Mouse (Mus musculus) NIH3T3 (cell line): ENCODE data around the gene Rpl4.
"Not testable (repeated sequence)": the region's sequence is repeated elsewhere in the genome, so short reads cannot be mapped to it uniquely, and the experiment has no call there.

Source experiments
- DNase-seq: peaks from one replicate; pipeline ENCODE4 v3.0.0-alpha.2; 2012; ENCODE audit warnings: low read depth

Gene Rpl4

GRCm38 (mm10) chr9:64198068-64198762, 25.0 kb downstream of the Rpl4 start:
- DNase-seq: no peak

DNA sequence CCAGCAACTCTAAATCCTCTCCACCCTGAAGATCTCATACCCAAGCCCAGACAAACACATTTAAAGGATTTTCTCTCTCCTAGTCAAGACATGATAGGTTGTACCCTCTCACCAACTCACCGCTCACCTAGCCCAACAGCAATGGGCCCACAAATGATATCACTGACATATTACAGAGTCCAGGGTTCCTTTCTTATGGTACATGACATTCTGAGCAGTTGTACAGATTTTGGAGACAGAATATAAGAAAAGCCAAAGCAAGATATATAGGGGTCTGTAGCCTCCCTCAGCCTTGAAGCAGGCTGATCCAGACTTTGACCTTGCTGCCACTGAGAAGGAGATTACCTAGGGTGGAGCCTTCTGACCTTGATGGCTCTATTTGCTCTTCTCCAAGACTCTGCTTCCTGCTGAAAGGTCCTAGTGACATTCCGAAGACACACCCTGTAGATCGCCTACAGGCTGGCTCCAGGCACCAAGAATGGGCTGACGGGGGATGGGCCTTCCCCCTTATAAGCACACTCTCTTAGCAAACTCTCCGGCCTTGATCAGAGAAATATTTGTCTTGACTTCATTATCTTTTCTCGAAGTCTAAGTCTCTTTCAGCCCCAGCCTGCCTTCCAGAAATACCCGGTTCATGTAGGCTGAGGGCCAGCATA, 25.7 kb downstream of the Rpl4 start:
- DNase-seq: not testable (repeated sequence)

DNA sequence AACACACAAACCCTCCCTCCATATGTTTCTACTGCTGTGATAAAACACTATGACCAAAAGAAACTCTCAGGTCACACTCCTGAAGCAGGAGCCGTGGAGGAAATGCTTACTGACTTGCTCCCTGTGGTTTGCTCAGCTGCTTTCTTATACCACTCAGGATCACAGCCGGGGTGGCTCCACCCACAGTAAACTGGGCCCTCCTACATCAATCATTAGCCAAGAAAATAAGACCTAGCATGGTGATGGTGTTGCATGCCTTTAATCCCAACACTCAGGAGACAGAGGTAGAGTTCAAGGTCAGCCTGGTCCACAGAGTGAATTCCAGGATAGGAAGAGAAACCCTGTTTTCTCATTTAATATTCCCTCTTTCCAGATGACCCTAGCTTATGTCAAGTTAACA, 26.7 kb downstream of the Rpl4 start:
- no peak for DNase-seq

DNA sequence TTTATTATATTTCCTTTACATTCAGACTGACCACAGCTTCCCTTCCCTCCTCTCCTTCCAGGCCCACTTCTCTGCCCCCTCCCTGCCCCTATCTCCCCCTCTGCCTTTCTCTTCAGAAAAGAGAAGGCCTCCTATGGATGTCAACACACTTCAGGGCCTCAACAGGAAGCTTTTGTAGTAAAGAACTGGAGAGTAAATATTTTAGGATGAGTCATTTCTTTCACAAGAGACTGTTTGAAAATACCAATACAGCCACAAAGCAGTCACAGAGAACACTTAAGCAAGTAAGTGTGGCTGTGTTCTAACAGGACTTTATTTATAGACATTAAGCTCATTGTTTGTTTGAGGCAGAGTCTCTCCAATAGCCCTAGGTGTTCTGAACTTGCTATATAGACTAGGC, 29.2 kb downstream of the Rpl4 start:
- peak; percentile 47 for DNase-seq

DNA sequence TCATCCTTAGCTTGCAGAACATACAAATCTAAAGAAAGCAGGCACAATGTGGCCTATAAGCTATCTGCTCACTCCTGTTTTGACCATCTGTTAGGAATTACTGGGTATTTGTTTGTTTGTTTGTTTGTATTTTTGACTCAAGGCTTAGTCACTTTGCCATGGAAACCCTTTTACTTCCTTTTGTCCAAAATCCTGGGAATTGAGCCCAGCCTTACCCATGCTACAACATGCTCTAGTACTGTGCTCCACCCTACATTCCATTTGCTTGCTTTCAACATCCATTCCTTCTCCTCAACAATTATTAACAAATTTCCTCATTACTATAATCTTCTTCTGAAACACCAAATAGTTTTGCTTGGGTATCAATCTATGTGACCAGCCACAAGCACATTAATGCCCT, 29.7 kb downstream of the Rpl4 start:
- DNase-seq: peak; percentile 49

DNA sequence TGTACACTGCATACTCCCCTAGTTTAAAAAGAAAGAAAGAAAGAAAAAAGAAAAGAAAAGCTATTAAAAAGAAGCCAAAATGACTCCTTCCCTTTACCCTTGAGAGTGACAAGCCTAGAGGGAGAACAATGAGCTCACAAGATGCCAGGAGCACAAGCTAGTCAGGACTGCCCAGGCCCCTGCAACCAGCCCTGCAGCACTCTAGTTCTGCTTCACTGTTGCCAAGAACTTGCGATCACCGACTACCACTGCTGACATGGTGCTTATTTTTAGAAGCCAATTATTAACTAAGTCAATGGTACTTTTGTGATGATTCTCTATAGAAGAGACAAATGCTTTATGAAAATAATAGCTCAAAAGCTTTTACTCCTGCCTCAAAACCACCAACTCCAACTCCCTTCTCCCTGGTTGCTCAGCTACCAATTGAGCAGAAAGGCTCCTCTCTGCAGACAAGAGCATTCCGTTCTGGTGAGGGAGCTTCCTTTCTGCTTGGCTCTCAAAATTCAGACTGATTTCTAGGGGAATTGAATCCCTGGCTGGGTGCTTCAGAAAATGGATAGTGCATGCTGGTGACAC, 34.4 kb downstream of the Rpl4 start:
- DNase-seq: no peak

GRCm38 (mm10) chr9:64214452-64214851, 41.3 kb downstream of the Rpl4 start:
- no peak for DNase-seq

GRCm38 (mm10) chr9:64216090-64216489, 42.9 kb downstream of the Rpl4 start:
- no peak for DNase-seq

GRCm38 (mm10) chr9:64216641-64217040, 43.5 kb downstream of the Rpl4 start:
- peak; percentile 7 for DNase-seq

DNA sequence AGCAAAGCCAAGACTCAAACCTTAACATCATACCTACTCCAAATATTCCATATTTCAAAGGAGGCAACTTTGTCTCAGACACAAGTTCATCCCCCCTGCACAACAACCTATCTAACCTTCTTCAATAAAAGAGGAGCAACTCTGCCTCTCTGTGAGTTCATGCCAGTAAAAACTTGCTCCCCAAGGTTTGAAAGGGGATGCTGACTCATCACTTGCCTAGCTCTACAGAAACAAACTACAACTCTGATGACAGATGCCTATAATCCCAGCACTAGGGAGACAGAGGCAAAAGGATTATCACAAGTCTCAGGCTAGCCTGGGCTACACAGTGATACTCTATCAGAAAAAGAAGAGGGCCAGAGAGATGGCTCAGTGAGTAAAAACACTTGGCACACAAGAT, 44.7 kb downstream of the Rpl4 start:
- DNase-seq: peak; percentile 23

DNA sequence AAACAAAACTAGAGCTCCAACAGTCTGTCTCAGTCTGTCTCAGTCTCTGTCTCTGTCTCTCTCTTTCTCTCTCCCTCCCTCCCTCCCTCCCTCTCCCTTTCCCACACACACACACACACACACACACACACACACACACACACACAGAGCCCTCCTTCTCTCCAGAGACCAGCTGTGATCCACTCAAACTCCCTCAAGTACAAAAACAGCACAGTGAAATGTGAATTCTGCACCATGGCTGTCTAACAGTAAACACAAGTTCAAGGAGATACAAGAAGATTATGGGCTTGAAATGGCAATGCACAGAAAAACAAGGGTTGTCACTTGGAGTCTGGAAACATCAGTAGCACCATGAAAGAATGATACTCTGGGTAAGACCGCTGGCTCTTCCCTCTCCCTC, 46.1 kb downstream of the Rpl4 start:
- no peak for DNase-seq

DNA sequence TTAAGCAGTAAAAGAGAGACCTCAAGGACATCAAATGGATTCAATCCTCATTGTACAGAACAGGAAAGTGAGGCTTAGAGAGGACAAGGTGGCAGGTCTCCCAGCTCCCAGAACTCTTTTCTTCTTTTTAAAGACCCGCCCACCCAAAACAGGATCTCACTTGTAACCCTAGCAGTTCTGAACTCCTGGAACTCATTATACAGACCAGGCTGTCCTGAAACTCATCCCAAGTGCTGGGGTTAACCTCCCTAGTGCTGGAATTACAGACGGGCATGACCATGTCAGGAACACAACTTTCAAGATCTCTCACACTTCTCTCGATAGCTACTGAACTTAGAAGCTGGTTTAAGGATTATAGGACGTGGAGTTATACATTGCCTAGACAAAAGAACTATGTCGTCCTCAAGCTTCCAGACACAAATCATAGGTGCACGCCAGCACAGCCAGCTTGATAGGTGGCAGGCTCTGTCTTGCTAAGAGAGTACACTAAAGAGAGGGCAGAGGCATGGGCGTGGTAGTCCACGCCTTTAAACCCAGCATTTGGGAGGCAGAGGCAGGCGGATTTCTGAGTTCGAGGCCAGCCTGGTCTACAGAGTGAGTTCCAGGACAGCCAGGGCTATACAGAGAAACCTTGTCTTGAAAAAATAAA, 46.7 kb downstream of the Rpl4 start:
- DNase-seq: no peak

DNA sequence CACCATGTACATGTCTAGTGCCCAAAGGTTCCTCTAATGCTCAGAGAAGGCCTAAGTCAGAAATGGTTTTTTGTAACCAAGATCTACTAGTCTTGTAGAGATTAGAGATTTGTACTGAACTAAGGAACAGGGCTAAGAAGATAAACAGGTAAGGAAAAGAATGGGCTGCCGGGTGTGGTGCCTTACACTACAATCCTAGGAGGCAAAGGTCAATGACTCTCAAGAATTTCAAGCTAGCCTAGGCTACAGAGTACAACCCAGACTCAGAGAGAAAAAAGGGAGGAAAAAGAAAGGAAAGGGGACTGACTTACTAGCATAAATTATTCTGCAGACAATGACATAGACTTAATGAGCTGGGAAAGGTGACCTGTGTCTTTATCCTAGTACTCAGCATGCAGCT, 47.4 kb downstream of the Rpl4 start:
- DNase-seq: no peak

GRCm38 (mm10) chr9:64221480-64221879, 48.3 kb downstream of the Rpl4 start:
- DNase-seq: no peak

- no peak for DNase-seq
These were observed 48.9 kb downstream of the Rpl4 start for GRCm38 (mm10) chr9:64222098-64222497.

DNA sequence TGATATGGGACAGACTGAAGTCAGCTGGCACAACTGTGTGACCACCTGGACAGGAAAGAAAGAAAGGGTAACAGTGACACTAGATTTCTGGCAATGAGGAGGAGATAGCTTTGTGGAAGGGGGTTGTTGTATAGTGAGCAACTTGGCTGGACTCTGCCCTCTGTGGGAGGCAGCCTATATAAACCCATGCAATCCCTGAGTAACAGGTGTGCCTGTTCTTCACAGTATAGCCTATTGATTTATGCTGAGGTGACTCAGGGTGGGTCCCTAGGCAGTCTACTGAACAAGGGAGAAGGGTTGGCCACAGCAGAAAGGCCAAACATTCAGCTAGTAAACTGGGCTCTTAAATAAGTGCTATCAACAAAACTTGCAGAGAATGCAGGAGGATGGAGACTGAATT, 52.6 kb downstream of the Rpl4 start:
- DNase-seq: no peak

DNA sequence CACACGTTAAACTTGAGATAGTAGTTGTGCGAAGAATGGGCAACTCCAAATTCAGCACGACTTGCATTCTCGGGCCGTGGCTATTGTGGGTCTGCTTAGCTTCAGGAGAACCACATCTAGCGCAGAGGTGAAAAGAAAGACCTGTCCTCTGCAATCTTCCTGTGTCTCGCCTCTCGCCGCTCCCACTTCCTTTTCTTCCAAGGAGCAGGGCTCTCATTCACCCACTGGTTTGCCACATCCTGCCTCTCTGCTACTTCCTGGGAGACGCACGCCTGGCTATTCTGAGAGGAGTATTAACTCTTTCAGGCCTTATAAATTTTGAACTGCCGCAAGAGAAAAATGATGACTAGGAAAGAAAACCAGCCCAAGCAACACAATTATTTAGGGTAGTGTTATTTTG, 54.6 kb downstream of the Rpl4 start:
- DNase-seq: no peak
